Mouse (Mus musculus) ES-E14 (cell line): ENCODE measurements around the gene Dnajc13.

Experiments used
- ZC3H11A ChIP-seq: IDR thresholded peaks from 2 replicates; pipeline ENCODE4 v1.6.1; 2012; ENCODE audit warnings: low read depth, mild to moderate bottlenecking, inconsistent platforms, low read length, borderline replicate concordance
- ZNF384 ChIP-seq: IDR thresholded peaks from 2 replicates; pipeline ENCODE4 v1.6.1; 2012; ENCODE audit warnings: low read depth, low read length, inconsistent platforms

DNA sequence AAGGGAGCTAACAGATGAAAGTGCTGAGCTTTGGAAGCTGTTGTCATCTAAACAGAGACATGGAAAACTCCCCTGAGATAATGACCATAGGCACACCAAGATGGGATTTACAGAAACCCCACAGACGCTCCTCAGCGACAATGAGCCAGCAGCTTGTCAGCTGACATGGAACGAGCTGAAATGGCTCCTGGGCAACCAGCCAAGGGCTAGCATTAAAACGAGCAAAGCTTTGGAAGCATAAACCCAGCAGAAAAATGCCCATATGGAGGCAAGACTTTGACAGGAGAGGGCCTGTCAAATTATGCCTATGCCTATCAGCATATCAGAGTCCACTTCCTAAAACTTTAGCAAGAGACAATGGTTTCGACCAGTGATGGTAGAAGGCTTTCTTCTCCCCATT, 27.0 kb downstream of the Dnajc13 start:
- no peak for TF ChIP-seq ZNF384
- TF ChIP-seq ZC3H11A, result no peak
